Mouse (Mus musculus) neural tube, embryonic 12.5 days (tissue): ENCODE measurements at regions not wholly inside any gene's neighbourhood (a gene's known extent, or its start where the extent isn't known, plus 50 kb on each side); places are given as distances from the start of the nearest gene placed in this dataset.
"Not testable (repeated sequence)": the region's sequence is repeated elsewhere in the genome, so short reads cannot be mapped to it uniquely, and the experiment has no call there.

Source experiments
- ATAC-seq: fragments of 200-750 bp; cut with Nextera tagmentation; 2 replicates; pipeline ENCODE4 v1.8.0; 2017; ENCODE audit warnings: low read depth, mild to moderate bottlenecking, moderate TSS enrichment, moderate library complexity; ENCODE audit not compliant: low FRiP score
- H3K27ac ChIP-seq: fragments of 300-500 bp; sonication (generic); 2 replicates; pipeline ENCODE4 v1.5.1; 2016
- H3K27me3 ChIP-seq: fragments of 300-500 bp; sonication (generic); replicated peaks from 2 replicates; pipeline ENCODE4 v1.6.1; 2016; ENCODE audit warnings: mild to moderate bottlenecking
- H3K36me3 ChIP-seq: fragments of 300-500 bp; sonication (generic); 2 replicates; pipeline ENCODE4 v1.6.1; 2016; ENCODE audit warnings: mild to moderate bottlenecking
- H3K4me1 ChIP-seq: fragments of 300-500 bp; sonication (generic); 2 replicates; pipeline ENCODE4 v1.6.1; 2016
- H3K4me2 ChIP-seq: fragments of 300-500 bp; sonication (generic); replicated peaks from 2 replicates; pipeline ENCODE4 v1.6.1; 2016; ENCODE audit warnings: mild to moderate bottlenecking
- H3K4me3 ChIP-seq: fragments of 300-500 bp; sonication (generic); 2 replicates; pipeline ENCODE4 v1.5.1; 2016
- H3K9ac ChIP-seq: fragments of 300-500 bp; sonication (generic); 2 replicates; pipeline ENCODE4 v1.6.1; 2016; ENCODE audit warnings: mild to moderate bottlenecking
- H3K9me3 ChIP-seq: fragments of 300-500 bp; sonication (generic); 2 replicates; pipeline ENCODE4 v1.6.1; 2016; ENCODE audit warnings: mild to moderate bottlenecking
- WGBS: fragments of 180-500 bp; shearing (Covaris S2); methylation state at CpG from one replicate; pipeline ENCODE4 v1.1.7; 2016; 5-methylcytosine and 5-hydroxymethylcytosine counted together

DNA sequence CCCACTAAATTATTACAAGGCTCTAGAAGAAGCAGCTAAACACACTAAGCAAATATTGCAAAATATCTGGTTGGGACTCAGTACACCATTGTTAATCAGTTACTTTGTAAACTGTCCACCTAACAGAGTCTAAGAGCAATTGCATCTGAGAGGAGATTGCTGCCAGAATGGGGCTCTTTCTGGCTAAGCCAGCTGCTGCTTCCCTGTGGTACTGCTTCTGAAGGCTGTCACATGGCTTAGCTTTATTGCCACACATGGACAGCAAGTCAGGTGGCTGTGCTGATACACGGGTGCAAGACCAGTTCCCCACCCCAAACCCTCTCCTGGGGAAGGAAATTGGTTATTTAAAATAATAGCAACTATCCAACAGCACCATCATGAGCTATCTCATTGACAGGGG lies 493.9 kb downstream of the Tns1 start:
- H3K9me3 ChIP-seq: no peaks in the 10 kb centered on the region
- H3K9ac ChIP-seq: no peak overlapping the region
- no peaks in the 10 kb centered on the region for H3K36me3 ChIP-seq
- ATAC-seq: no peak
- H3K4me3 ChIP-seq: no peak overlapping the region
- no peaks in the 10 kb centered on the region for H3K4me1 ChIP-seq
- 10% methylated on average over 1 of the region's 1 CpGs for WGBS
- no peak overlapping the region for H3K4me2 ChIP-seq
- H3K27ac ChIP-seq: no peak overlapping the region
- H3K27me3 ChIP-seq: no peaks in the 10 kb centered on the region

DNA sequence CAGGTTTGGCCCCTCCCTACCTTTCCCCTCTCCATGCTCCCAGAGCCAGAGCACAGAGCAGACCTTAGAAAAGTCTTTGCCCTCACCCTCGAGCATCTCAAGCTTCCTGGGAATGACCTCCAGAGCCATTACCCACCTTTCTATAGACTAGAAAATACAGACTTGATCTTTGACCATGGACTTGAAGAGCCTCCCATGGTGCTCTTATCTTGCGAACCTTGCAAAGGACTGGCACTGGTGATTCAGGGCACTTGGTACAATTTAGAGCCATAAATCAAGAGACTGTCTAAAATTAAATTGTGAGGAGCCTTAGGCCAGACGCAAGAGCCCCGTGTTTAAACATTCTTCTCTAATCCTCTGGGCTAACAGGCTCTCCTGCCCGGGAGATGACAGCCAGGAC lies 498.9 kb downstream of the Tns1 start:
- WGBS: 77% methylated on average over 5 of the region's 5 CpGs
- Histone ChIP-seq H3K4me1 (no peaks in the 10 kb centered on the region), H3K27ac (no peak overlapping the region), H3K36me3 (no peaks in the 10 kb centered on the region), H3K9ac (no peak overlapping the region), H3K27me3 (no peaks in the 10 kb centered on the region), H3K9me3 (no peaks in the 10 kb centered on the region), H3K4me2 (no peak overlapping the region), H3K4me3 (no peak overlapping the region)
- no peak for ATAC-seq

- not testable (repeated sequence) for H3K4me2 ChIP-seq, H3K27me3 ChIP-seq, H3K4me1 ChIP-seq, H3K9ac ChIP-seq, H3K4me3 ChIP-seq, H3K27ac ChIP-seq, ATAC-seq, H3K9me3 ChIP-seq, H3K36me3 ChIP-seq
- 90% methylated on average over 5 of the region's 5 CpGs for whole genome bisulfite sequencing
These were observed 503.1 kb downstream of the Tns1 start for GRCm38 (mm10) chr1:73621121-73621520.

- WGBS: 44% methylated on average over 4 of the region's 4 CpGs
These were observed 505.6 kb downstream of the Tns1 start for GRCm38 (mm10) chr1:73618551-73619170.

GRCm38 (mm10) chr1:73593653-73594385 lies 530.4 kb downstream of the Tns1 start:
- no peaks in the 10 kb centered on the region for H3K9me3 ChIP-seq
- no peaks in the 10 kb centered on the region for H3K27me3 ChIP-seq
- 81% methylated on average over 9 of the region's 9 CpGs for WGBS
- no peaks in the 10 kb centered on the region for H3K36me3 ChIP-seq
- no peak for ATAC-seq
- no peak overlapping the region for H3K4me2 ChIP-seq
- peaks cover 5% of the 10 kb centered on the region; the same call in 1 of the 2 replicates for H3K4me1 ChIP-seq
- no peak overlapping the region for H3K9ac ChIP-seq
- no peak overlapping the region for H3K4me3 ChIP-seq
- no peak overlapping the region for H3K27ac ChIP-seq

More at GRCm38 (mm10) chr1:73618551-73619170, 505.6 kb downstream of the Tns1 start:
- no peak overlapping the region for H3K4me3 ChIP-seq
- no peaks in the 10 kb centered on the region for H3K4me1 ChIP-seq
- H3K4me2 ChIP-seq: no peak overlapping the region
- H3K27me3 ChIP-seq: no peaks in the 10 kb centered on the region
- H3K36me3 ChIP-seq: no peaks in the 10 kb centered on the region
- H3K9me3 ChIP-seq: no peaks in the 10 kb centered on the region
- no peak overlapping the region for H3K27ac ChIP-seq
- no peak overlapping the region for H3K9ac ChIP-seq
- ATAC-seq: no peak

GRCm38 (mm10) chr1:73591342-73592099 lies 532.7 kb downstream of the Tns1 start:
- peak; percentile 83 for ATAC-seq
- H3K4me2 ChIP-seq: no peak overlapping the region
- no peak overlapping the region for H3K27ac ChIP-seq
- no peaks in the 10 kb centered on the region for H3K27me3 ChIP-seq
- no peaks in the 10 kb centered on the region for H3K9me3 ChIP-seq
- 28% methylated on average over 9 of the region's 9 CpGs for WGBS
- H3K4me1 ChIP-seq: peaks cover 5% of the 10 kb centered on the region; the same call in 1 of the 2 replicates
- H3K4me3 ChIP-seq: no peak overlapping the region
- H3K9ac ChIP-seq: no peak overlapping the region
- no peaks in the 10 kb centered on the region for H3K36me3 ChIP-seq

DNA sequence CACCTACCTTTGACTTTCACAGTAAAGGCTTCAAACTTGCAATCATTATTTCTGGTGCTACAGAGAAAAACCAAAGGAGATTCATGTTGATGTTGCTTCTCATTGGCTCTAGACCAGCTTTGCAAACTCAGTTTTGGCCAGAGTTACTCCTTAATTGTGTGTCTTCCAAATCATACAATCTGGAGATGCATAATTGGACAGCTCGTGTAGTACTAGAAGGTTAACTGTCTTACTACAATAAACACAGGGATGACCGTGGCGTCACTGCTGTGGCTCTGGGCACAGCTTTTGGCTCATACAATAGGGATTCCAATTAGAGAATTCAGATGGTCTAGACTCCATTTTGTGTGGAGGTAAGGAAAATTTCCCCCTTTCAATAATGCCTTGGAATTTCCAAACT lies 544.6 kb downstream of the Tns1 start:
- Histone ChIP-seq H3K27ac (no peak overlapping the region), H3K9ac (no peak overlapping the region)

GRCm38 (mm10) chr1:73577019-73577418 lies 547.2 kb downstream of the Tns1 start:
- no peak for ATAC-seq
- H3K27ac ChIP-seq: no peak overlapping the region
- no peak overlapping the region for H3K4me2 ChIP-seq
- 87% methylated on average over 1 of the region's 1 CpGs for WGBS
- H3K27me3 ChIP-seq: no peaks in the 10 kb centered on the region
- no peak overlapping the region for H3K9ac ChIP-seq
- no peaks in the 10 kb centered on the region for H3K4me1 ChIP-seq
- H3K36me3 ChIP-seq: no peaks in the 10 kb centered on the region
- no peak overlapping the region for H3K4me3 ChIP-seq
- no peaks in the 10 kb centered on the region for H3K9me3 ChIP-seq

More for the DNA sequence above, 544.6 kb downstream of the Tns1 start:
- no peak for ATAC-seq
- H3K4me3 ChIP-seq: no peak overlapping the region
- H3K9me3 ChIP-seq: no peaks in the 10 kb centered on the region
- H3K36me3 ChIP-seq: no peaks in the 10 kb centered on the region
- no peak overlapping the region for H3K4me2 ChIP-seq
- H3K4me1 ChIP-seq: no peaks in the 10 kb centered on the region
- no peaks in the 10 kb centered on the region for H3K27me3 ChIP-seq
- 87% methylated on average over 3 of the region's 3 CpGs for WGBS

GRCm38 (mm10) chr1:73575694-73576093 lies 548.6 kb downstream of the Tns1 start:
- Histone ChIP-seq H3K4me3 (no peak overlapping the region), H3K27me3 (no peaks in the 10 kb centered on the region), H3K4me2 (no peak overlapping the region), H3K9me3 (no peaks in the 10 kb centered on the region), H3K9ac (no peak overlapping the region), H3K36me3 (no peaks in the 10 kb centered on the region), H3K4me1 (no peaks in the 10 kb centered on the region), H3K27ac (no peak overlapping the region)
- no peak for ATAC-seq
- WGBS: 73% methylated on average over 1 of the region's 1 CpGs

DNA sequence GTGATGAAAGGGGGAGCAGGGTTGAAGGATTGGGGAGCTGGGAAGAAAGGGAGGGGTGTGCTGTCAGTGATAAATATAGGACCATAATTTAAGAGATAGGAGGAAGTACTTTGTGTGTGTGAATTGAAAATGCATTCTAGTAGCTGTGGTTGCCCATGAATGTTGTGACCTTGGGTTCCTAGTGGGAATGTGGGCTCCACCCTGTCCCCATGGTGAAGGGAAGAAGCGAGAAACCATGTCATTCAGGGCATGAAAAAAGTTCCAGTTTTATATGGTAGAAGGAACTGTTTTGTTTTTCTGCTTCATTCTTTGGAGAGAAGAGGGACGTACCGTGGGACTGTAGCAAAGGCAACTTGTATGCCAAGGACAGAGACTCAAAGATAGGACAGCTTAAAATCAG lies 553.3 kb downstream of the Tns1 start:
- H3K4me3 ChIP-seq: no peak overlapping the region
- no peaks in the 10 kb centered on the region for H3K4me1 ChIP-seq
- no peak overlapping the region for H3K27ac ChIP-seq
- H3K9ac ChIP-seq: no peak overlapping the region
- ATAC-seq: peak; percentile 13; the same call in 1 of the 2 replicates
- 57% methylated on average over 3 of the region's 3 CpGs for WGBS
- H3K27me3 ChIP-seq: no peaks in the 10 kb centered on the region
- H3K4me2 ChIP-seq: no peak overlapping the region
- no peaks in the 10 kb centered on the region for H3K9me3 ChIP-seq
- H3K36me3 ChIP-seq: no peaks in the 10 kb centered on the region

DNA sequence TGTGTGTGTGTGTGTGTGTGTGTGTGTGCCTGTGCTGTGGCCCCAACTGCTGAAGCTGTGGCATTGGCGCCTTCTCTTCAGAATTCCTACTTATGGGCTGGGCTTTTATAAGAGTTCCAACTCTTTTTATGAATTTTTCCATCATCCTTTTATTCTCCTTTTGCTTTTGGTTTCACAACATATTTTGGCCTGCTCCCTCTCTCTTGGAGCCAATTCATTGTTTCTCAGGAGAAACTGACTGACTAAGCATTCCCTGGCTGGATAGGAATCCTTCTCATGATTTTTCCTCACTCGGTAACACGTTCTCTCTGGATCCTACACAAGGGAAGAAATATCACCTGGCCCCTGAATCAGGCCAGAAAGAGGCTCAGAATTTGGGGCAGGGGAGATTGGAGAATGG lies 551.1 kb upstream of the Tnp1 start:
- H3K4me1 ChIP-seq: no peaks in the 10 kb centered on the region
- H3K36me3 ChIP-seq: no peaks in the 10 kb centered on the region
- H3K27ac ChIP-seq: no peak overlapping the region
- 86% methylated on average over 3 of the region's 3 CpGs for WGBS
- H3K4me2 ChIP-seq: no peak overlapping the region
- ATAC-seq: no peak
- no peaks in the 10 kb centered on the region for H3K27me3 ChIP-seq
- H3K9me3 ChIP-seq: no peaks in the 10 kb centered on the region
- H3K9ac ChIP-seq: no peak overlapping the region
- H3K4me3 ChIP-seq: no peak overlapping the region

GRCm38 (mm10) chr1:73560594-73560993 lies 544.9 kb upstream of the Tnp1 start:
- no peak for ATAC-seq
- Histone ChIP-seq H3K4me3 (no peak overlapping the region), H3K27ac (no peak overlapping the region), H3K4me2 (no peak overlapping the region), H3K36me3 (no peaks in the 10 kb centered on the region), H3K27me3 (no peaks in the 10 kb centered on the region), H3K9me3 (no peaks in the 10 kb centered on the region), H3K9ac (no peak overlapping the region), H3K4me1 (no peaks in the 10 kb centered on the region)
- WGBS: 95% methylated on average over 1 of the region's 1 CpGs
